Mouse (Mus musculus): ENCODE results near the gene Fzd4. TPM values are rescaled to one million over a fixed set of nuclear protein-coding genes. Genes with fewer than 3 reads are reported as not detected.

Gene Fzd4
- polyA plus RNA-seq, 1 experiment from 2014 or later: 8.1 TPM

- 0 out of 2 replicates have a peak, but pooled peaks cover 3% of the 10 kb centered on the region for H3K4me1 ChIP-seq (replicated peaks; ENCODE audit: control insufficient read depth, insufficient read depth)
- no peak for DNase-seq (ENCODE audit: low spot score)
- no peak overlapping the region for H3K4me3 ChIP-seq (ENCODE audit: low read depth, low read length)
- H3K27me3 ChIP-seq (ENCODE audit: control insufficient read depth, insufficient read depth, low read length): no peaks in the 10 kb centered on the region
- WGBS: 50% methylated on average over 3 of the region's 3 CpGs
- TF ChIP-seq EP300 (optimal IDR thresholded peaks at IDR 0.05) (no peak), CTCF (IDR thresholded peaks at IDR 0.05; ENCODE audit: low read depth) (no peak)
- H3K27ac ChIP-seq (replicated peaks): no peak overlapping the region
- H3K9me3 ChIP-seq (ENCODE audit: control insufficient read depth, low read length): no peaks in the 10 kb centered on the region
- no peak overlapping the region for H3K9ac ChIP-seq (ENCODE audit: low read length)
- no peak overlapping the region for H3K4me2 ChIP-seq (replicated peaks; ENCODE audit: low read depth)
- ATAC-seq (ENCODE audit: low FRiP score, low TSS enrichment): no peak
- H3K36me3 ChIP-seq (ENCODE audit: control insufficient read depth, insufficient read depth, low read length): no peaks in the 10 kb centered on the region
Observed at GRCm38 (mm10) chr7:89367643-89368042, 36.5 kb upstream of the Fzd4 start.

GRCm38 (mm10) chr7:89370086-89370485, 34.1 kb upstream of the Fzd4 start:
- no peak for DNase-seq (ENCODE audit: low spot score)
- no peak overlapping the region for H3K4me2 ChIP-seq (replicated peaks; ENCODE audit: low read depth)
- no peaks in the 10 kb centered on the region for H3K9me3 ChIP-seq (ENCODE audit: control insufficient read depth, low read length)
- TF ChIP-seq EP300 (optimal IDR thresholded peaks at IDR 0.05) (no peak), CTCF (IDR thresholded peaks at IDR 0.05; ENCODE audit: low read depth) (no peak)
- WGBS: 78% methylated on average over 1 of the region's 1 CpGs
- H3K27ac ChIP-seq (replicated peaks): no peak overlapping the region
- ATAC-seq (ENCODE audit: low FRiP score, low TSS enrichment): no peak
- no peak overlapping the region for H3K9ac ChIP-seq (ENCODE audit: low read length)
- H3K4me3 ChIP-seq (ENCODE audit: low read depth, low read length): no peak overlapping the region
- H3K4me1 ChIP-seq (replicated peaks; ENCODE audit: control insufficient read depth, insufficient read depth): 0 out of 2 replicates have a peak, but pooled peaks cover 3% of the 10 kb centered on the region
- H3K27me3 ChIP-seq (ENCODE audit: control insufficient read depth, insufficient read depth, low read length): no peaks in the 10 kb centered on the region
- H3K36me3 ChIP-seq (ENCODE audit: control insufficient read depth, insufficient read depth, low read length): no peaks in the 10 kb centered on the region

GRCm38 (mm10) chr7:89370917-89371316, 33.2 kb upstream of the Fzd4 start:
- WGBS: 24% methylated on average over 1 of the region's 1 CpGs
- Histone ChIP-seq H3K36me3 (ENCODE audit: control insufficient read depth, insufficient read depth, low read length) (no peaks in the 10 kb centered on the region), H3K4me3 (ENCODE audit: low read depth, low read length) (no peak overlapping the region), H3K9me3 (ENCODE audit: control insufficient read depth, low read length) (no peaks in the 10 kb centered on the region), H3K27ac (replicated peaks) (no peak overlapping the region), H3K27me3 (ENCODE audit: control insufficient read depth, insufficient read depth, low read length) (no peaks in the 10 kb centered on the region), H3K9ac (ENCODE audit: low read length) (no peak overlapping the region), H3K4me2 (replicated peaks; ENCODE audit: low read depth) (no peak overlapping the region), H3K4me1 (replicated peaks; ENCODE audit: control insufficient read depth, insufficient read depth) (0 out of 2 replicates have a peak, but pooled peaks cover 3% of the 10 kb centered on the region)
- TF ChIP-seq EP300 (optimal IDR thresholded peaks at IDR 0.05) (no peak), CTCF (IDR thresholded peaks at IDR 0.05; ENCODE audit: low read depth) (peak; percentile 76)
- ATAC-seq (ENCODE audit: low FRiP score, low TSS enrichment): peak; percentile 63; the same call in 1 of the 2 replicates
- DNase-seq (ENCODE audit: low spot score): peak; percentile 50

GRCm38 (mm10) chr7:89371623-89372295, 32.4 kb upstream of the Fzd4 start:
- no peaks in the 10 kb centered on the region for H3K36me3 ChIP-seq (ENCODE audit: control insufficient read depth, insufficient read depth, low read length)
- 55% methylated on average over 6 of the region's 6 CpGs for WGBS
- no peaks in the 10 kb centered on the region for H3K9me3 ChIP-seq (ENCODE audit: control insufficient read depth, low read length)
- no peak overlapping the region for H3K4me3 ChIP-seq (ENCODE audit: low read depth, low read length)
- H3K4me2 ChIP-seq (replicated peaks; ENCODE audit: low read depth): no peak overlapping the region
- no peak overlapping the region for H3K27ac ChIP-seq (replicated peaks)
- H3K27me3 ChIP-seq (ENCODE audit: control insufficient read depth, insufficient read depth, low read length): no peaks in the 10 kb centered on the region
- H3K4me1 ChIP-seq (replicated peaks; ENCODE audit: control insufficient read depth, insufficient read depth): 0 out of 2 replicates have a peak, but pooled peaks cover 3% of the 10 kb centered on the region
- ATAC-seq (ENCODE audit: low FRiP score, low TSS enrichment) (0 out of 2 replicates have a peak, but pooled peaks have one; percentile 8), DNase-seq (ENCODE audit: low spot score) (no peak)
- H3K9ac ChIP-seq (ENCODE audit: low read length): no peak overlapping the region
- TF ChIP-seq CTCF (IDR thresholded peaks at IDR 0.05; ENCODE audit: low read depth) (no peak), EP300 (optimal IDR thresholded peaks at IDR 0.05) (no peak)

GRCm38 (mm10) chr7:89380935-89381705, 23.0 kb upstream of the Fzd4 start:
- no peak overlapping the region for H3K4me3 ChIP-seq (ENCODE audit: low read depth, low read length)
- peaks cover 2% of the 10 kb centered on the region for H3K4me1 ChIP-seq (replicated peaks; ENCODE audit: control insufficient read depth, insufficient read depth)
- WGBS: 29% methylated on average over 7 of the region's 7 CpGs
- H3K36me3 ChIP-seq (ENCODE audit: control insufficient read depth, insufficient read depth, low read length): no peaks in the 10 kb centered on the region
- no peak overlapping the region for H3K4me2 ChIP-seq (replicated peaks; ENCODE audit: low read depth)
- DNase-seq (ENCODE audit: low spot score): no peak
- H3K9ac ChIP-seq (ENCODE audit: low read length): no peak overlapping the region
- H3K27me3 ChIP-seq (ENCODE audit: control insufficient read depth, insufficient read depth, low read length): no peaks in the 10 kb centered on the region
- no peaks in the 10 kb centered on the region for H3K9me3 ChIP-seq (ENCODE audit: control insufficient read depth, low read length)
- no peak for ATAC-seq (ENCODE audit: low FRiP score, low TSS enrichment)
- TF ChIP-seq CTCF (IDR thresholded peaks at IDR 0.05; ENCODE audit: low read depth) (no peak), EP300 (optimal IDR thresholded peaks at IDR 0.05) (no peak)
- peak overlapping the region; percentile 61 for H3K27ac ChIP-seq (replicated peaks)

GRCm38 (mm10) chr7:89382892-89383291, 21.3 kb upstream of the Fzd4 start:
- Histone ChIP-seq H3K4me3 (ENCODE audit: low read depth, low read length) (no peak overlapping the region), H3K27me3 (ENCODE audit: control insufficient read depth, insufficient read depth, low read length) (no peaks in the 10 kb centered on the region), H3K4me2 (replicated peaks; ENCODE audit: low read depth) (no peak overlapping the region), H3K4me1 (replicated peaks; ENCODE audit: control insufficient read depth, insufficient read depth) (peaks cover 2% of the 10 kb centered on the region), H3K36me3 (ENCODE audit: control insufficient read depth, insufficient read depth, low read length) (no peaks in the 10 kb centered on the region), H3K9me3 (ENCODE audit: control insufficient read depth, low read length) (no peaks in the 10 kb centered on the region), H3K9ac (ENCODE audit: low read length) (no peak overlapping the region), H3K27ac (replicated peaks) (no peak overlapping the region)
- TF ChIP-seq EP300 (optimal IDR thresholded peaks at IDR 0.05) (no peak), CTCF (IDR thresholded peaks at IDR 0.05; ENCODE audit: low read depth) (no peak)
- WGBS: 87% methylated on average over 3 of the region's 3 CpGs
- DNase-seq (ENCODE audit: low spot score) (no peak), ATAC-seq (ENCODE audit: low FRiP score, low TSS enrichment) (no peak)

Data from stomach, postnatal 0 days (tissue).